Mouse (Mus musculus) kidney, postnatal 4 days (tissue): ENCODE results near the gene Gadl1.
A peak's percentile ranks its signal among the peaks of the same experiment; 100 is the strongest.

Experiments
- DNase-seq, 2 experiments: peaks; one replicate each; pipeline ENCODE4 v3.0.0; 2021; ENCODE audit warnings: mixed read lengths in 2 of 2

The Gadl1 gene

DNA sequence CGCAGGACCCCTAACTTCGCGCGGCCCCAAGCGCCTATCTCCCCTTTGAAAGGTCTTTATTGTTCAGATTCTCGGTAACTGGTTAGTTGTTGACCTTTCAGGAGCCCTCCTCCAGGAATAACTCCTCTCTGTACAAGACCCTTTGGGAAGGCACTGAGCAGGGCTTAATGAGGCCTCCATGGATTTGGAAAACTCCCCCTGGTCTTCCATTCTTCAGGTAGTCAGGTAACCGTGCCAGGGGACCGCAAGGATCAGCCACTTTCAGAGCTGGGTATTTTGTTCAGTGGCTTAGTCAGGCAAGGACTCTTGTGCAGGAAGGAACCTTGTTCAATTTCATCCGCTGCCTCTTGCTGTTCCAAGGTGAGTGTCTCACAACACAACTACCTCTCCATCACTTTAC lies at the start of gene Gadl1:
Gadl1 (plus strand) TSS at position 301 of the 400 bp plus-strand sequence.
- DNase-seq: no peak

DNA sequence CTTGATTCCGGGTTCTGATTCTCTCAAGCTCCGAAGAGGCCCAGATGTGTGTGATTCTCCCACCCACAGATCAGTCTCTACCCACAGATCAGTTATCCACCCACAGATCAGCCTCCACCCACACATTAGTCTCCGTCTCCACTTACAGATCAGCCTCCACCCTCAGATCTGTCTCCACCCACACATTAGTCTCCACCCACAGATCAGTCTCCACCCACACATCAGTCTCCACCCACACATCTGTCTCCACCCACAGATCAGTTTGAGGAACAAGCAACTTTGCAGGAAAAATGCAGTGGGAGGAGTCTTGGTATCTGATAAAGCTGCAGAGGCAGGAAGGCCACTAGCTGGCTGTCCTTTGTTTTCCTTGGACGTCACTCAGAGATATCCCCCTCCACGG lies 46.5 kb upstream of the Gadl1 start:
- DNase-seq: no peak

DNA sequence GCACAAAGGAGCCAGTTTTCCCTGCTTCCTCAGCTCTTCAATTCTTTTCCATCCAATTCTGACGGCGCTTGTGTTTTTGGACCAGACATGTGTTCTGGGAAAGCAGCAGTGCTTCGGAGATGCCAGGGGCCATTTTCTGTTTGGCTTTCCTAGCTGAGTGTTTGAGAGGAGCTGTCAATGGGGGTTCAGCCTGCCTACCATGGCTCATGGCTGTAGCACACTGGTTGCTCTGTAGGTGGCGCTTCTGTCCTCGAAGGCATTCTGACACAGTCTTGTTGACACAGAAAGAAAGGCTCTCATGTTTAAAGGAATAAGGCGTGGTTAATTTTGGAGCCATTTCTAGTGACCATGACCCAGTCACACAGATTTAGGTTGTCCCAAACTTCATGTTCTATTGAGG lies 45.9 kb upstream of the Gadl1 start:
- DNase-seq: no peak

DNA sequence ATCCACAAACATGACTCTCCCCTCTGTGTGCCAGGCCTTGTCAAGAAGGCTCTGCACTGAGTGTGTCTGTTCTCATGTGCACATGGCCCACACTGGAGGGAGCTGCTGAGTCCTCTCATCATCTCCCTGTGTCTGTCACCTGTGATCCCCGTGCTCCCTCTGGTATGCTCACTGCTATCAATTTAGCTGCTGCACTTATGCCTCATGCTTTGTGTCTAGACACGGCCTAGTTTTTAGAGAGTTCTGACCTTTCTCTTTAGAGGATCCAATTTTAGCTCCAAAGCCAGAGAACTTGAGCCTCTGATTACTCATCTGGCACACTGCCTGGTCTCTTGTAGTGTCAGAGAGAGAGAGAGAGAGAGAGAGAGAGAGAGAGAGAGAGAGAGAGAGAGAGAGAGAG lies 42.0 kb upstream of the Gadl1 start:
- peak; percentile 18 to 31 for DNase-seq

DNA sequence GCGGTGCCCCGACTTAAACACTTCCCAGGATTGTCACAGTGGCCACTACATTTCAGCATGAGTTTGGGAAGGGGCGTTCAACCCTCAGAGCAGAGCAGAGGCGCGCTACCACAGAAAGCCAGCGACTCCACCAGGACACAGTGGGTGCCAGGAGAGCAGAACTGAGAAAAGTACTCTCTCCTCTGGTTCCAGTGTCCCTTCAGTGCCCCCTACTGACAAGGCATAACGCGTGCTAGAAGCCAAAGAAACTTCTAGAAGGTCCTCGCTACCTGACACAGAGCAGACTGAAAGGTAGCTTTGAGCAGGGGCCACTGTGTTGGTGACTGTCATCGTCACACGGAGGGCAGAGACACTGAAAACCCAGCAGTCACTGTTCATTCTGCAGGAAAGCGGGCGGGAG lies 39.1 kb upstream of the Gadl1 start:
- DNase-seq: peak; percentile 15 to 25

DNA sequence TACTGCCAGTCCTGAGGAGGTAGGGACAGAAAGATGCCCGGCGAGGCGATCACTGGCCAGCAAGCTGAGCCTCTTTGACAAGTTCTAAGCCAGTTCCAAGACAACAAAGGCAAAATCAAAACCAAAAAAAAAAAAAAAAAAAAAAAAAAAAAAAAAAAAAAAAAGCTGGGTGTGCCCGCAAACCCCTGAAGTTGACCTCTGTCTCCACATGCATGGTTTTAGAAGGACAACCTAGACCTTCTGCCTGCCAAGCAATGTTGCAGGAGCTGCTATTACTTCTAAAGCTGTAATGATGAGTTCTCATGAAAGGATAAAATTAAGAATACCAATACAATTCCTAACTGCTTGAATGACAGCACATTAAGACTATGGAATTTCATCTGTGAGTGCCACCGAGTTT lies 38.6 kb upstream of the Gadl1 start:
- no peak for DNase-seq

DNA sequence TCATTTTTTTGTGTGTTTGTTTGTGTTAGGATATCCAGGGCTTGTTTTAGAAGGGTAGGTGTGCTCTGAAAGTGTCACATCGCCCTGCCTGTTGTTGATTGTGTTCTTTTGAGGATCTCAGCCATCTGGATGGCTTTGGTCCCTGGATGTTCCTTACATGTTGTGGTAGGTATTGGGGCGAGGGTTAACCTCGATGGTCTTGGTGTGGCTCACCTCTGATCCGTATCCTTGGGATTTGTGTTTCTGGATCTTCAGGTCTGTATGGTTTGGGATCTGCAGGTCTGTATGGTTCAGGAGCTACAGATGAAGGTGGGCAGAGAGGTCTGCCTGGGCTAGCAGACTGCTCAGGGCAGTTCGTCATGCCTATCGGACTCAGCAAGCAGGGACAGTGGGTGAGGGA lies 28.8 kb upstream of the Gadl1 start:
- DNase-seq: no peak

DNA sequence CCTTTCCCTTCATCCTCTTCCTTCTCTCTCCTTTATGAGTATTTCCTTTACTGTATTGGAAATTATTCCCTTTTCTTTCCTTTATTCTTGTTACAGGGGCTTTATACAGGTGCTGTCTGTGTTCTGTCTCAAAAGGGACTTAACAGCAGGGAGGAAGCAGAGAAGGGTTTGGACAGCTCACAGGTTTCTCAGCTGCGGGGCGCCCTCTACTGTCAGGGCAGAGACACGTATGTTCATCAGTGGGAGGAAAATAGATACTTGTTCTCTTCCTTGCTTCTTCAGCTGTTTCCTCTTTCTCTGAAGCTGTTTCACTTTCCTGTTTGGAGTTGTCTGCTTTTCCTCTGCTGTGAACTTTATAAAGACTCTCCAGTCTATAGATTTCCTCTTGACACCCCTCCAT lies 28.1 kb upstream of the Gadl1 start:
- peak in 1 of 2 experiments; percentile 38 for DNase-seq

DNA sequence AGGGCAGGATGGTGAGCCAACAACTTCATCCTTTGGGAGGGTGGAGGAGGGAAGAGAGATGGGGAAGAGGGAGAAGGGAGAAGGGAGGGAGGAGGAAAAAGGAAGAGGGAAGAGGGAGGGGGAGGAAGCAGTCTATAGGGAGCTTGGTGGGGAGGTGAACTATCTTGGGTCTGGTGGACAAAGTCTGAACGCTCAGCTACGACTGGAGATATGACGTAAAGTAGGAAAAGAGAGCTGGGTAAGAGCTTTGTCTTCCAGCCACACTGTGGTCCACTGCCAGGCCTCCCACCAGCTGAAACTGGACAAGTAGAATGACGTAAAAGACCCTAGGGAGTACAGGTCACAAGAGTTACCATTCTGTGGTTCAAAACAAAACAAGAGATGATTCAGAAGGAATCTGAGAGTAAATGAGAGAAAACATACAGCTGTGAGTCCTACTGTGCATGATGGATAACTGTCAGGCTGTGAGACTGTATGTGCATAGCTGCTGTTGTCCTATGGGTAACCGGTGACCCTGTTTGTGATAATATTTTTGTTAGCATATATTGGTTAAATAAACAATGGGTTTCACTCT lies 26.5 kb upstream of the Gadl1 start:
- peak in 1 of 2 experiments; percentile 22 for DNase-seq

DNA sequence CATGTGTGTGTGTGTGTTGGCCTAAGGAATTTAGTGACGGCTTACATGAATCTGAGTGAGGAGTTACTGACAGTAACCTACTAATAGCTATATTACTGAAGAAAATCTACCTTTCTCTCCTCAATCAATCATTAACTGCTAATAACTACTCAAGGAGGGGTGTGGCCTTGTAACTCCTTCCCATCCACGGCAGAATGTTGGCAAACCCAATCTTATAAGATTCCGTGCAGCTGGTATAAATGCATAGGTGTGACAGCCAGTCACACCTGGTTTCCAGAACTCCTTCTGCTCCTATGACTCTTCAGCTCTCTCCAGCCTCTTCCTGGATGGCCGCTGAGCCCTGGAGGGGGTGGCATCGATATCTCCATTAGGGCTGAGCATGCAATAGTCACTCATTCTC lies 25.8 kb upstream of the Gadl1 start:
- DNase-seq: no peak

DNA sequence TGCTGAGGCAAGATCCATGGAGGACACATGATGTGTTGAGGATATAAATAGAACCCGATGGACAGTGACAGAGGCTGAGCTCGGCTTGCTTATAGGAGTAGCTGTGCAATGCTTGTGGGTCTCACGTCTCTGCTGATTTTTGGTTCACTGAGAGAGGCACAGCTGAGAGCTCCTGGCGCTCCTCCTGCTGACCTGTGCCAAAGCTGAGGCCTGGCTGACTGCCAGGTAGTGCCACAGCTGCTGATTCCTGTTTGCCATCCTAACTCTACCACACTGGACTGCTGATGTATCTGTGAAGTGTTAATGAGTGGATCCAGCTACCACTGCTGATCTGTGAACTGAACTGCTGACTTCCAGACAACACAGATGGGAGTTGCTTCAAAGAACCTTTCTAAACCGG lies 21.7 kb upstream of the Gadl1 start:
- no peak for DNase-seq

DNA sequence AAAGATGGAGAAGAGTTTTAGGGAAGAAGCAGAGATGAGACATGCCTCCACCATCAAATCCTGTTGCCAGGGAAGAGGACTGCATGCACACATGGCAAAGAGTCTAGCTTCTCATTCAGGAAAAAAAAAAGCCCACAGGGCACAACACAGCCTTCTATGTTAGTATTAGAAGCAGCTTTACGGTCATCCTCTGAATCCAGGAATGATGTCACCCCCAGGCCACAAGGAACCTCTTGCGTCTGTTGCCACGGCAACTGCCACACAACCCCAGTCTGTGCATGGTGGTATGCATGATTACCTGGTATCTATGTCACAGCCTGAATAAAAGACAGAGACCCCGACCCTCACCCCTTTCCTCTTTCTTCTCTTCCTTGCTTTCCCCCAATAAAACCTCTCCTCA lies 16.1 kb upstream of the Gadl1 start:
- no peak for DNase-seq

DNA sequence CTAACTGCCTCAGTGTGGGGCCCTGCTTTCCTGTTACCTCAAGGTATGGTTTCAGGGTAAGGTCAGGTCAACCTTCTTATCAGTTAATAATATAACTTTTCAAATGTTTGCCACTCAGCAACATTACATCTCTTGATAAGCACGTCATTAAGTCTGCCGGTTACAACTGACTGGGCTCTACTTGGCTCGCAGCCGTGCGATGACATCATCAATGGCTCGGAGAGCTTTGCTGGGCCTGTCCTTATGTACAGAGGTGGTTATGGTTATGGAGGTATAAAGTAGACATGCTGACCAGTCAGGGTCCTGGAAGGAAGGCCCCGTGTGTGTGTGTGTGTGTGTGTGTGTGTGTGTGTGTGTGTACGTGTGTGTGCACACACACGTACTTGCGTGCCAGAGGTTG lies 15.3 kb upstream of the Gadl1 start:
- DNase-seq: peak; percentile 46 to 54

DNA sequence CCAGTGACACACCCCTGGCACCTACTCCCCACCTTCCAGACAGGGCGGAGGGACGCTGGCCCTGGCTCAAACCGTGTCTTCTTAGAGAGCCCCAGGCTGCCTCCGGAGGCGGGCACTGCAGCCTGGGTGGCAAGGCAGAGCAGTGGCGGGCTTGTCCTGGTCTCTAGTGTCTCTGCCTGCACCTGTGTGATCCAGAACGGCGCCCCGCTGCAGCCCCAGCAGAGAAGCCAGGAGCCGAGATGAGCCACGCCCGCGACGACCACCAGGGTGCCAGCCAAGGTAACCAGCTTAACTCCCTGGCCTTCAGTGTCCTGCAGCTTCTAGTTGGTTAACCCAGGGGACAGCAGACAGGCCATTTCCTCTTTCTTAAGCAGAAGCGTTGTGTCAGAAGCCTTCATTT lies 930 bp upstream of the Gadl1 start:
- DNase-seq: peak in 1 of 2 experiments; percentile 23

DNA sequence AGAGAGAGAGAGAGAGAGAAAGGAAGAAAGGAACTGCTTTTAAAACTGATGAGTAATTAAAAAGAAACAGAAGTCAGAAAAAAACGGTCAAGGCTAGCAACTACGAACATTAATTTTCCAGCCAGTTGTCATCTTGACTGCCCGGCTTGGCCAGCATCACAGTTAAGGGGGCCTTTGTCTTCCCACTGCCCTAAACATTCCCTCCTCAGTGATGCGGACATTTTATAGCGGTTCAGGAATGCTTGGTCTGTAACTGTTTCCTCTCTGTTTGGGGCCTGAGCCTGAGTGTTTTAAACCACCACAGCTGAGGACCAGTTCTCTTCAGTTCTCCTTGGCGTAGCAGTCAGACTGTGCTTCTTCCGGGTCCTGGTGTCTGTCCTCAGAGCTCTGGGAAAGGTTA lies 4.8 kb downstream of the Gadl1 start:
- DNase-seq: peak; percentile 37 to 47

DNA sequence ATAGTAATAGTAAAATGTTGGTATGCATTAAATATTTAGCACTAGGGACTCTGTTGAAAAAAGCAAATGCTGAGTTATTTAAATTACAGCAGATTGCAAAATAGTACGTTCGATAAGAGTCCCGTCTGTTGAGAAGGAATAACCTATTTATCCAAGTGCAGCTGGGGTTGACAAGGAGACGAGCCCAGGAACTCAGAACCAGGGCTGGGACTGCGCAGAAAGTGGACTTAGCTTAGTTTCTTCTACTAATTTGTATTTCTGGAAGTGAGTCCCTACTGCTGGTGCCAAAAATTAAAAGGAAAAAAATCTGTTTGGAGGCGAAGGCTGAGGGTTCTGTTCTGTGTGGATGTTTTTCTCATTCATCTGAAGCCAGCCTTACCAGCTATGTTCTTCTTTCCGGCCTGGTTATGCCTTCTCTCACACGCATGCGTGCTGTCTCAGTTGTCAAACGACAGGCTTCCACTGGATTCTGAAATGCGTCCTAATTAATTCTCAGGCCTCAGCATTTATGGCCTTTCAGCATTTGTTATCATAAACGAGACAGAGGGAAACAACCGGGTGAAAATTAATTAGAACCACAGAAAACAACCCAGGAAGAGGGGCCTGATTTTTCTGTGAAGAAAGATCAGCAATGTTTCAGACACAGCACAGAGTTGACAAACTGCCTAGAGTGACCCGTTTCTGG lies 6.5 kb downstream of the Gadl1 start:
- DNase-seq: no peak

DNA sequence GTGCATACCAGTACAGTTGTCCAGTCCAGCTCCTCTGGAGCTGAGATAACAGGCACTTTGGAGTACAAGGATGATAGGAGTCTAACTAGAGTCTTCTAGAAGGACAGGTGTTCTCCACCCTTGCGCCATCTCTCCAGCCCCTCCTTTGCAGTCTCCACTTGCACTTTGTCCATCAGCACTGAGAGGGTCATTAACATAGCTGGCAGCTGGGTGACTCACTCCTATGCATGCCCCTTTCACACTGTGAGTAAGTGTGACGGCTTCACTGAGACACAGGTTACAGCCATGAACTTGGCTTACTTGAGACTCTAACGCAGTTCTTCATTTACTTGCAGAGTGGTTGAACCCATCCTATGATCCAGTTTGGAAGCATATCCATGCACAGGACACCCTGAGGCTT lies 10.5 kb downstream of the Gadl1 start:
- DNase-seq: no peak

DNA sequence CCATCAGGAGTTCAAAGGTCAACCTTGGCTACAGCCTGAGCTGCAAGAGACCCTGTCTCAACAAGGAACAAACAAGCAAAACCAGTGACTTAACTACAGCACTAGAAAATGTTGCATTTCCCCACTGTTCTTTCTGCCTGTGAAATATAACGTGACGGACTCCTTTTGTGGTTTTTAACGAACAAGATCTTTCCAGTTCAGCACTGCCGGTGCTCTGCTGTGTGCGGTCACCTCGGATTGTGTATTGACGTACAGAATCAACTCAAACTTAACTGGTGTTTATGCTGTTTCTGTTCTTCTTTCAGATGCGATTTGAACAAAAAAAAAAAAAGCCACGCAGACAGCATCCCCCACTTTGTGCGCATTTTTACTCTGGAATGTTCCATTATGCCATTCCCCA lies 13.4 kb downstream of the Gadl1 start:
- DNase-seq: no peak

DNA sequence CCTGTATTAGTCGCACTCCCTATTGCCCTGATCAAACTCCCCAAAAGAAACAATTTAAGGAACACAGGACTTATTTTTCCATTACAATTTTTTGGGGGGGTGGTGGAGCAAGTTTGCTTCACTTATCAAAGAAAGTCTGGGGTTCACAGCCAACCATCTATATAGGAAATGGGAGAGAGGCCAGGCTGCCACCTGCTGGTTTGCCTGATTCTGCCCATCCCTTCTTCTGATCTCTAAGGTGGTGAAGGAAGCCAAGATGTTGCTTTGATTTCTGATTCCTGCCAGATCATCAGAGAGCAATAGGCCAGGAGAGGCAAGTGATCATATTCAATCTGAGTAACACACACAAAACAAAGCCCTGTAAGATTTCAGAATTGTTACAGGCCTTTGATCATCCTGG lies 14.8 kb downstream of the Gadl1 start:
- no peak for DNase-seq

DNA sequence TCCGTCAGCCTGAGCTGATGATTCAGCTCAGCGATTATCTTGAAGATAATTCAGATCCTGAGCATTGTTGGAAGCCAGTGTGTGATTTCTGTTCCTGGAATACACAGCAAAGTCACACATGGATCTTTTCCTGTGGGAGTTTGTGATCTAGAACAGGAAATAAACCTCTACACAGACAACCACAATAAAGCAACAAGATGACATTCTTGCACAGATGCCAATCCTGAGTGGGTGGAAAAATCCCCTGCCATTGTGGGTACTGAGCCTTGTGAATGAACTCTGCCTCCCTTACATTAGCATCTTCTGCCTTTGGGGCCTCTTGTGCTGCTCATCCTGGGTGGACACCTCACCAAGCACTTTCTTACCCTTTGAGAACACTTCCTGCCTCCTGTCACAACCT lies 22.5 kb downstream of the Gadl1 start:
- no peak for DNase-seq

DNA sequence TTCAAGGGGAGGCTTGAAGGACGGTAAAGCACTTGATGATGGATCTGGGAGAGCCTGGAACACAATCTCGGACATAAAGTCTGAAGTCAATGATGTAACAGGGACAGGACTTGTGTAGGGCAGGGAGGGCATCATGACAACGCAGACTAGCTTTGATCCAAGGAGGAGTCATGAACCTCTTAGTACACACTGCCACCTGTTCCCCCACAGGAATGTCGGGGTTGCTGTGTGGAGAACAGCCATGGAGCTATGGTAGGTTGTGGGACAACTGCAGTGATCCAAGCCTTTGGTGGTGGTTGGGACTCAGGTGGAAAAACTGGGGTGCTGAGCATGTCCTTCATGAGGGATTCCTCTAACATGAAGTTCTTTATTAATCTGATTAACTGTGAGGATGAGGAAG lies 23.5 kb downstream of the Gadl1 start:
- DNase-seq: no peak

DNA sequence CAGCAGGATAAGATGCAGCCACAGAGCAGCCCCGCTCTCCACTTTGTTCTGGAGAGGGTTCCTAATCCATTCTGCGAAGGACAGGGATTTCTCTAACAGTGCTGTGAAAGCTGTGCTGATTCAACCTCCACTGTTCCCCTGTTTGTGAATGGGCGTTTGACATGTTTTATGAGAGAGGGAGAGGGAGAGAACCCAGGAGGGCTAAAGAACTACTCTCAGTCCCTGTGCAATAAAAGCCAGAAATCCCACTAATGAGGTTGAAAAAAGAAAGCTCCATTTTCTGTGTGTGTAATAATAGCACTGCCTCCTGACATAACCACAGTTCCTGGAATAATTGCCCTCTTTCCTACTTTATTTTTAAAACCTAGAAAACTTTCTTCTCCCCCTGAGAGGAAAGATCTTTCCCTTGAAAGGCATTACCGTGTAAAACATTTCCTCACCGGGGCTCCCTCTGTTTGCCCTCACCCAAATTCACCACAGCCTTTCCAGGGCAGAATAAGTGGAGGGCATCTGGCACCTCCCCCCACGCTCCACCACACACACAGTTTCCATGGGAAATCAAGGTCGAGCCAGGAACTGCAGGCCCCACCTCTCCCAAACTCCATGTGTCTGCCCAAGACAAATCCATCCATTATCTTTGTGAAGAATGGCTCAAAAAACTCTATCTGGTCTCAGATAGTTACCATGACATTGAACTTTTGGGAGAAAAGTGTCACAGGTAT lies 24.1 kb downstream of the Gadl1 start:
- DNase-seq: no peak

DNA sequence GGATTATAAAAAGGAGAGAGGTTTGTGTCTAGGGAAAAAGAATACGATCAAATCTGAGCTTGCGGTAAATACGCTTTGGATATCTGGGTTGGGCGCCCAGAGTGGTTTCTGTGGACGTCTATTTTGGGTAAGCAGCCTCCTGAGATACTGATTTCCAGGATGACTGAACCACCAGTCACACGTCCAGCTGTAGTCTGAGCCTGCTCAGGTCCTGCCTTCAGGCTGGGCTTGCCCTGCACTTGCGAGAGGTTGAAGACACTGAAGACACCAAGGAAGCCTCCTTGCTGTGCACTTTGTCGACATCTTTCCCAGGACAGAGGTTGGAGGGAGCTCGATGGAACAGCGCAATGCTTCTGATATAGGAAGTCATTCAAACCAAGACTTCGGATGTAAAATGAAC lies 25.0 kb downstream of the Gadl1 start:
- DNase-seq: no peak

DNA sequence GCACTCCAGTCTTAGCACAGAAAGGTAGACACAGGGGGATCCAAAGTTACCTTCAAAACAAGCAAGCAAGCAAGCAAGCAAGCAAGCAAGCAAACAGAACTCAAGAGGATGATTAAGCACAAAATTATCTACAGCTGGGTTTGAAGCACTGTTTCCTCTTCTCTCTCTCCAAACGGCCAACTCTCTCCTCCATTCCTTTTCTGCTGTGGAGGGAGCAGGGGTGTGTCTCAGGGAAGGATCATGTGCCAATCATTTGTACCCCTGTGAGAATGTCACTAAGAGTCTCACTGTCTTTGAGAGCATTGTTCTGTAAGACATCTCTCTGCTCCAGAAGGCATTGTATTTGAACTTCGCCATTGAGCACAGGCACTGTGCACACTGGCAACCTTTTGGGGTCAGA lies 27.1 kb downstream of the Gadl1 start:
- no peak for DNase-seq

DNA sequence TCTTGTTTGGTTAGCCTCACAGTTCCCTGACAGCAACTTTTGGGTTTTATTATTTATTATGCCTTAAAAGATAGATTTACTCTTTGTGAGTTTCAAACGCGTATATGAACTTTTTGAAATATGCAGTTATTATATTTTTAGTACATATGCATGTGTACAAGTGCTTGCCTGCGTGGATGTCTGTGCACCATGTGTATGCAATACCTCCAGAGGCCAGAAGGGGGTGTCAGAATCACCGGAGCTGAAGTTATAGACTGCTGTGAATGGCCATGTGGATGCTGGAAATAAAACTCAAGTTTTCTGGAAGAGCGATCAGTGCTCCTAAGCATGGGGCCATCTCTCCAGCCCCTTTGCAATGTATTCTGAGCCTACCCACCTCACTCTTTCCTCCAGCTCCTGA lies 28.7 kb downstream of the Gadl1 start:
- no peak for DNase-seq
